Mouse (Mus musculus) midbrain, embryonic 16.5 days (tissue): ENCODE results near the gene 0610012G03Rik. TPM values are rescaled to one million over a fixed set of nuclear protein-coding genes. Genes with fewer than 3 reads are reported as not detected.
A peak's percentile ranks its signal among the peaks of the same experiment; 100 is the strongest.

Experiments used
- ATAC-seq: fragments of 200-750 bp; cut with Nextera tagmentation; 2 replicates; pipeline ENCODE4 v1.8.0; 2017; ENCODE audit warnings: moderate TSS enrichment
- H3K27ac ChIP-seq: fragments of 300-500 bp; sonication (generic); 2 replicates; pipeline ENCODE4 v1.5.1; 2014; ENCODE audit warnings: mild to moderate bottlenecking, low read length, mixed read lengths
- H3K27me3 ChIP-seq: fragments of 300-500 bp; sonication (generic); 2 replicates; pipeline ENCODE4 v1.6.1; 2014; ENCODE audit warnings: low read depth, low read length, mixed read lengths; ENCODE audit not compliant: control insufficient read depth, insufficient read depth
- H3K36me3 ChIP-seq: fragments of 300-500 bp; sonication (generic); 2 replicates; pipeline ENCODE4 v1.6.1; 2014; ENCODE audit warnings: mild to moderate bottlenecking, low read length, moderate library complexity, mixed read lengths; ENCODE audit not compliant: control insufficient read depth, insufficient read depth
- H3K4me1 ChIP-seq: fragments of 300-500 bp; sonication (generic); 2 replicates; pipeline ENCODE4 v1.6.1; 2014; ENCODE audit warnings: mild to moderate bottlenecking, low read length, mixed read lengths; ENCODE audit not compliant: control insufficient read depth, insufficient read depth
- H3K4me2 ChIP-seq: fragments of 300-500 bp; sonication (generic); 2 replicates; pipeline ENCODE4 v1.6.1; 2014; ENCODE audit warnings: mild to moderate bottlenecking, low read length, mixed read lengths
- H3K4me3 ChIP-seq: fragments of 300-500 bp; sonication (generic); 2 replicates; pipeline ENCODE4 v1.5.1; 2014; ENCODE audit warnings: low read depth, mild to moderate bottlenecking, low read length, moderate library complexity, mixed read lengths
- H3K9ac ChIP-seq: fragments of 300-500 bp; sonication (generic); 2 replicates; pipeline ENCODE4 v1.6.1; 2014; ENCODE audit warnings: low read depth, low read length, mixed read lengths
- H3K9me3 ChIP-seq: fragments of 300-500 bp; sonication (generic); replicated peaks from 2 replicates; pipeline ENCODE4 v1.6.1; 2014; ENCODE audit warnings: mild to moderate bottlenecking, low read length, mixed read lengths; ENCODE audit not compliant: control insufficient read depth, poor library complexity, severe bottlenecking
- WGBS: fragments of 180-500 bp; shearing (Covaris S2); extraction: QIAGEN DNeasy Blood & Tissue Kit; methylation state at CpG from one replicate; pipeline ENCODE4 v1.1.7; 2014; 5-methylcytosine and 5-hydroxymethylcytosine counted together
- microRNA-seq: library from miRNA; unstranded; fragments of <30 nt; microRNA quantifications from one replicate; pipeline ENCODE4, GENCODE M21; 2017
- polyA plus RNA-seq: library from polyadenylated mRNA; unstranded; fragments of >200 nt; fragmentation: Nextera tagmentation; extraction: Ambion mirVana; gene quantifications from 2 replicates; pipeline ENCODE4 v1.2.1, GENCODE M21; 2015

The 0610012G03Rik gene
- polyA plus RNA-seq, 1 experiment from 2014 or later, result 117 TPM

DNA sequence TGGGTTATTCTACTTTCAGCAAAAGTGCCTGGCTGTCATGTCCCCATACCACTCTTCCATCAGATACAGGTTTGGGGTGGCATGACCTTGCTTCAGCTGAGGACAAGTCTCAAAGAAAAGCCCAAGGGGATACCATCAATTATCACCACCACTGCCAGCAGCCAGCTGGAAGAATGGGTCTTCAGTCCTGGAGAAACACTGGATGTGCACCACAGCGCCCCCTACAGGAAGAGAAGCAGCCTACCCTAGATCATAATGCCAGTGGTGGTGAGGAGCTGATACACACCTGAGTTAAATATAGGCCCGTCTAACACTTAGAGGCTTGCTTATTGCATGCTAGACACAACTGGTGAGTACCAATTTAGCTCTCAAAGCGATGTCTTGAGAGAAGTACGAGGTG is 43.0 kb downstream of the 0610012G03Rik start:
- 73% methylated on average over 4 of the region's 4 CpGs for WGBS
- no peak for ATAC-seq
- H3K9me3 ChIP-seq, result no peaks in the 10 kb centered on the region
- H3K4me1 ChIP-seq, result peaks cover 7% of the 10 kb centered on the region; the same call in 1 of the 2 replicates
- no peak overlapping the region for H3K9ac ChIP-seq
- H3K27ac ChIP-seq, result no peak overlapping the region
- no peaks in the 10 kb centered on the region for H3K36me3 ChIP-seq
- no peak overlapping the region for H3K4me2 ChIP-seq
- no peak overlapping the region for H3K4me3 ChIP-seq
- H3K27me3 ChIP-seq, result no peaks in the 10 kb centered on the region

DNA sequence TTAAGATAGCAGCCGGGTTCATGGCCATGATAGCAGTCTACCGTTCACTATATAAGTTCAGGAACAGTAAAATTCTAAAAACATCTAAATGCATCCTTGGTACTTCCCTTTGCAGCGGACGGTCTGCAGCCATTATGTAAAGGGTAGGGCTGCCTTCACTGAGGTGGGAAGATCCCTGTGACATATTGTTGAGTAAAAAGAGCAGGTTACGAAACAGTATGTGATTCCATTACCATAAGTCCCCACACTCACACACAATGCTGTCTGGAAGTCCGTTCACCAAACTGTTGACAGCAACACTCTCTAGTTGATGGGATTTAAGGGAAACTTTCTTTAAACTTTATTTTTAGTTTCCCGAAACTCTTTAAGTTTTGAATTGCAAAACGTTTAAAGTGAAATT is 45.1 kb downstream of the 0610012G03Rik start:
- H3K27me3 ChIP-seq, result no peaks in the 10 kb centered on the region
- ATAC-seq, result no peak
- WGBS, result 89% methylated on average over 8 of the region's 8 CpGs

DNA sequence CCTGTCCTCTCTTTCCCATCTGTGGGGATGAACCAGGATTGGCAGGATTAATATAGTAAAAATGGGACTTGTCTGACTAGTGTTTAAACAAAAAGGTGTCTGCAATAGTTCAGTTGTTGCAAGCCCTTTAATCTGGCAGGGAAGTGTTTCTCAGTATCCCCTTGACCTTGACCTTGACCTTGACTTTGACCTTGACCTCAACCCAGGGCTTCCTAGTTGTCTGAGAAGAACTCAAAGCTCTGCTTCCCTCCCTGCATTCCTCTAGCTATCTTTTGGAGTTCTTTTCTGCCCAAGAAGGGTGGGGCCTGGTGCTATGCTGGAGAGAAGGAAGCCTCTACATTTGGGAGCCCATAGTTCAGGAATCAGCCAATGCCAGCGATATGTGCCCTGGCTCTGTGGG is 46.4 kb downstream of the 0610012G03Rik start:
- H3K27ac ChIP-seq, result no peak overlapping the region
- H3K4me2 ChIP-seq, result no peak overlapping the region
- WGBS, result 89% methylated on average over 1 of the region's 1 CpGs
- no peak for ATAC-seq
- no peaks in the 10 kb centered on the region for H3K27me3 ChIP-seq
- no peak overlapping the region for H3K4me3 ChIP-seq
- no peak overlapping the region for H3K9ac ChIP-seq
- no peaks in the 10 kb centered on the region for H3K36me3 ChIP-seq
- H3K4me1 ChIP-seq, result peaks cover 19% of the 10 kb centered on the region
- H3K9me3 ChIP-seq, result no peaks in the 10 kb centered on the region

More for the DNA sequence above, 45.1 kb downstream of the 0610012G03Rik start:
- no peaks in the 10 kb centered on the region for H3K36me3 ChIP-seq
- peaks cover 7% of the 10 kb centered on the region for H3K4me1 ChIP-seq
- no peaks in the 10 kb centered on the region for H3K9me3 ChIP-seq
- no peak overlapping the region for H3K4me3 ChIP-seq
- H3K4me2 ChIP-seq, result no peak overlapping the region
- no peak overlapping the region for H3K9ac ChIP-seq
- no peak overlapping the region for H3K27ac ChIP-seq

DNA sequence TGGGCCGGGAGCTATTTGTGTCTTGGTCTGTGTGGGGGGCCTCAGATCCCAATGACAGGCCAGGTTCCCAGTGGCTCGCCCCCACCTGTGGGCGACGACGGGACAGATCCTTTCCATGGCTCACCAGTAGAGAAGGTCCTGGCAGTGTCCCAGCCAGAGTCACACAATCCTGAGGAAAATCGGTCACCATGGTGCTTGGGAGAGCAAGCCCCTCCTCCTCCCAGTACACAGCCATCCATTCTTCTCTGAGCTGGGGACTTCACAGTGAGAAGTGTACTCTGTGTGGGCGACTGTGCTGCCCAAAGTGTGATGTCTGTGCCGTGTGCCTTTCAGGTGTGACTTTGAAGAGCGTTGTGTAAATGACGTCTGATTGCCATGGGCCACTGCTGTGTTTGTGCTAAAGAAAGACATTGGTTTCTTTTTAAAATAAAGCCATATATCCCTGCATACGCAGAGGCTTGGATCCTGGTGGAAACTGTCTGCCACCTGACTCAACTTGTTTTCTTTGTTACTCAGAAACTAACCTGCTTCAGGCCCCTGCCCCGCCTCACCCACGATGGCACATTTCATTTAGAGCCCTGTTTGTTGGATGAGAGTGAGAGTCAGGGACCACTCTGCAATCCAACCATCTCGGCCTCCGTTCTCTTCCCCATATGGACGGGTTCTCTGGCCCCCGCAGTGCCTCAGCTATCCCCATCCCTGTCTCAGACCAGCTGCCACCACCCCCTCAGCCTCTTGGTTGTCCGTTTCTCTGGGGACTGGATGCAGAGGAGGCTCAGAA is 49.6 kb downstream of the 0610012G03Rik start:
- Histone ChIP-seq H3K9ac (no peak overlapping the region), H3K4me1 (peaks cover 12% of the 10 kb centered on the region), H3K9me3 (no peaks in the 10 kb centered on the region), H3K27ac (peak overlapping the region; percentile 77), H3K36me3 (no peaks in the 10 kb centered on the region), H3K27me3 (no peaks in the 10 kb centered on the region), H3K4me3 (no peak overlapping the region), H3K4me2 (no peak overlapping the region)
- peak; percentile 77 for ATAC-seq
- 65% methylated on average over 18 of the region's 18 CpGs for WGBS

Small RNA genes within 50 kb of the gene (microRNA-seq; reads per million reads assigned to microRNA genes)
- gene Gm26269, result not detected

Other genes with a start within 250 kb of the 0610012G03Rik start
- 0.07 and 0.28 TPM in 2 replicates for gene Meltf, start 69.7 kb downstream of the 0610012G03Rik start, polyA plus RNA-seq
- gene Pigz, start 14.6 kb downstream of the 0610012G03Rik start, polyA plus RNA-seq, result 2.7 and 3.5 TPM in 2 replicates
- gene Ncbp2, start within 50 bp of the 0610012G03Rik start, polyA plus RNA-seq, result 103 and 105 TPM in 2 replicates
- gene Senp5, start 54.8 kb upstream of the 0610012G03Rik start, polyA plus RNA-seq, result 15.3 and 16.7 TPM in 2 replicates
- gene Pak2, start 130.8 kb upstream of the 0610012G03Rik start, polyA plus RNA-seq, result 37.5 and 40.4 TPM in 2 replicates
- 104 and 107 TPM in 2 replicates for gene Pigx, start 151.2 kb upstream of the 0610012G03Rik start, polyA plus RNA-seq
- 49.1 and 51.6 TPM in 2 replicates for gene Cep19, start 151.3 kb upstream of the 0610012G03Rik start, polyA plus RNA-seq
- gene Nrros, start 217.1 kb upstream of the 0610012G03Rik start, polyA plus RNA-seq, result 6.7 and 6.8 TPM in 2 replicates
- not detected in 2 replicates for gene Bex6, start 231.3 kb upstream of the 0610012G03Rik start, polyA plus RNA-seq